Mouse (Mus musculus) kidney, embryonic 15.5 days (tissue): ENCODE measurements at regions not wholly inside any gene's neighbourhood (a gene's known extent, or its start where the extent isn't known, plus 50 kb on each side); places are given as distances from the start of the nearest gene placed in this dataset.

Source experiments
- ATAC-seq: fragments of 200-750 bp; cut with Nextera tagmentation; replicated peaks from 2 replicates; pipeline ENCODE4 v1.8.0; 2017; ENCODE audit warnings: moderate TSS enrichment; ENCODE audit not compliant: low FRiP score
- H3K27ac ChIP-seq: fragments of 300-500 bp; sonication (generic); 2 replicates; pipeline ENCODE4 v1.5.1; 2015; ENCODE audit warnings: mild to moderate bottlenecking, inconsistent platforms
- H3K27me3 ChIP-seq: fragments of 300-500 bp; sonication (generic); 2 replicates; pipeline ENCODE4 v1.6.1; 2015; ENCODE audit warnings: inconsistent platforms
- H3K36me3 ChIP-seq: fragments of 300-500 bp; sonication (generic); 2 replicates; pipeline ENCODE4 v1.6.1; 2015; ENCODE audit warnings: inconsistent platforms
- H3K4me1 ChIP-seq: fragments of 300-500 bp; sonication (generic); 2 replicates; pipeline ENCODE4 v1.6.1; 2015; ENCODE audit warnings: inconsistent platforms
- H3K4me2 ChIP-seq: fragments of 300-500 bp; sonication (generic); 2 replicates; pipeline ENCODE4 v1.6.1; 2015; ENCODE audit warnings: moderate library complexity, mild to moderate bottlenecking, inconsistent platforms
- H3K4me3 ChIP-seq: fragments of 300-500 bp; sonication (generic); replicated peaks from 2 replicates; pipeline ENCODE4 v1.5.1; 2015; ENCODE audit warnings: mild to moderate bottlenecking, inconsistent platforms
- H3K9ac ChIP-seq: fragments of 300-500 bp; sonication (generic); 2 replicates; pipeline ENCODE4 v1.6.1; 2015; ENCODE audit warnings: mild to moderate bottlenecking, inconsistent platforms
- H3K9me3 ChIP-seq: fragments of 300-500 bp; sonication (generic); replicated peaks from 2 replicates; pipeline ENCODE4 v1.6.1; 2016; ENCODE audit warnings: inconsistent platforms
- WGBS: fragments of 180-500 bp; shearing (Covaris S2); methylation state at CpG from one replicate; pipeline ENCODE4 v1.1.7; 2015; ENCODE audit warnings: mixed read lengths; 5-methylcytosine and 5-hydroxymethylcytosine counted together

DNA sequence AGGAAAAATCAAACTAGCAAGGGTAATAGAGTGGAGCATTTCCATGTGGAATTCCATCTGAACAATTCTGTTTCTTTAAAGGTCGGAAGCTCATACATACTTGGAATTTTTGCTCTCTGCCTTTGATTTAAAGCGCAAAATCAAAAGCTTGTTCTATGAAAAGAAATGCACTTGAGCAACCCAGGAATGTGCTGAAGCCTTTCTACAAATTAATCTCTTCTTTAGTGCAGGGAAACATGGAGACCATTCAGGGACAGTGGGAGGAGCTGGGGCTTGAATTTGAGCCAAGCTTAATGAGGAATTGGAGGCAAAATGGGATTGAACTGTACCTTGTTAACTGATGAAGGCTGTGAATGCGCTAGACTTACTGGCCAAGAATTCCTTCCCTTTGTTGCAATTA is 933.1 kb upstream of the Lcorl start:
- 50% methylated on average over 3 of the region's 3 CpGs for WGBS
- Histone ChIP-seq H3K4me1 (no peaks in the 10 kb centered on the region), H3K27ac (peak overlapping the region; percentile 78), H3K4me3 (no peak overlapping the region), H3K36me3 (no peaks in the 10 kb centered on the region), H3K9me3 (no peaks in the 10 kb centered on the region), H3K4me2 (no peak overlapping the region), H3K9ac (no peak overlapping the region), H3K27me3 (no peaks in the 10 kb centered on the region)
- peak; percentile 75 for ATAC-seq

DNA sequence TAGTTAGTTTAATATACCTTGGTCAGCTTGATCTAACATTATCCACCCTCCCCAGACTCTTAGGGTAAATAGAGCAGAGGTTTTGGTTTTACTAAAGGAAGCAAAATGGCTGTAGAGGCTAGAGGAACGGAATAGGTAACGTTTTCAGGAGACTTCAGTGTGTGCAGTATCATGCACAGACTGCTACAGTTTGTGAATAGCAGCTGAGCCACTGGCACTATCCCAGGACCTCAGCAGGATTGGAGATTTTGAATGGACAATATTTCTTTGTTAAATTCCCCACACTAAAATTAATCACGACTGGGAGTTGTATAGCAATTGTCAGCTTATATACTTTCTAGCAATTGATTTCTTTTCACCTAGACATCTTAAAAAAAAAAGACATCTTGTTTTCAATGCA is 929.7 kb upstream of the Lcorl start:
- Histone ChIP-seq H3K27ac (no peak overlapping the region), H3K36me3 (no peaks in the 10 kb centered on the region), H3K4me3 (no peak overlapping the region), H3K9me3 (no peaks in the 10 kb centered on the region), H3K4me2 (no peak overlapping the region), H3K4me1 (no peaks in the 10 kb centered on the region), H3K9ac (no peak overlapping the region), H3K27me3 (no peaks in the 10 kb centered on the region)
- 75% methylated on average over 3 of the region's 3 CpGs for WGBS
- ATAC-seq = no peak

DNA sequence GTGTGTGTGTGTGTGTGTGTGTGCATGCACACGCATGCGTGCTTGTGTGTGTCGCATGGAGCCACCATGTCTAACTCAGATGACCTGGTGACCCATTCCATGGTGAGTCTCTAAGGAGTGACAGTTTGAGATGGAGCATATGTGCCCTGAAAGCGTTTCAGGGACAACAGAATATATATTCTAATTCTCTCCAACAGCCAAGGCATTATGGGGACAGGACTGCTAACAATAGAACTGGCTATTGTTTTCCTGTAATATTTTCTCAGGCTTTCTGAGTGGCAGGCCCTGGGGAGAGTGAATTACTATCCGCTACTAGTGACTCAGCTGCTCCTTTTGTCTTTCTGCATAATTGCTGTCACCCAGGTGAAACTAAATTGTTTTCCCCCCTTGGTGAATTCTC is 898.7 kb upstream of the Lcorl start:
- H3K27me3 ChIP-seq = no peaks in the 10 kb centered on the region
- WGBS = 59% methylated on average over 5 of the region's 5 CpGs

DNA sequence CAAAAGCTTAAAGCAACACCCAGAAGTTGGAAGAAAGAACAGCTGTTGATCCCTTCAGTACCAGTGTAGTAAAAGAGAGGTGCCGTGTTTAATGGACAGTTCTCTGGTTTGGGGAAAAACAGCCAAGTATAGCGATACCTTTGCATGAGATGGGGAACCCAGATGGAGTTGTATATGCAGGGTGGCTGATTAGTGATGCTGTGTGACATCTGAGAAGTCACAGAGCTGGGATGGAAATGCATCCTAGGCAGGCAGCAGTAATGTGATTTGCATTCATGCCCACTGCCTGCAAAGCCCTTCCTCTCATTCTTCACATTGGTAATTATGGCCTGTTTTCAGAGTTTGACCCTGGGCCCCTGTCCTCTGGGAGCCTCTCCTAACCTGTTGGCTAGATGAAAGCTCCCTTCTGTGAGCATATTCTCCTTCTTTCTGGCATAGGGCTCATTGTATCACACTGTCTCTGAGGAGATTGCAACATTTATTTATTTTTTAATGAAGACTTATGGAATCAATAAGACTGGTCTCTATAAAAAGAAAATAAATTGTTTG is 882.7 kb upstream of the Lcorl start:
- WGBS = 67% methylated on average over 2 of the region's 2 CpGs
- no peak for ATAC-seq

More for the DNA sequence above, 898.7 kb upstream of the Lcorl start:
- H3K36me3 ChIP-seq = no peaks in the 10 kb centered on the region
- H3K4me3 ChIP-seq = no peak overlapping the region
- H3K9ac ChIP-seq = no peak overlapping the region
- H3K4me1 ChIP-seq = peaks cover 4% of the 10 kb centered on the region; the same call in 1 of the 2 replicates
- no peak for ATAC-seq
- no peaks in the 10 kb centered on the region for H3K9me3 ChIP-seq
- no peak overlapping the region for H3K4me2 ChIP-seq
- H3K27ac ChIP-seq = no peak overlapping the region

DNA sequence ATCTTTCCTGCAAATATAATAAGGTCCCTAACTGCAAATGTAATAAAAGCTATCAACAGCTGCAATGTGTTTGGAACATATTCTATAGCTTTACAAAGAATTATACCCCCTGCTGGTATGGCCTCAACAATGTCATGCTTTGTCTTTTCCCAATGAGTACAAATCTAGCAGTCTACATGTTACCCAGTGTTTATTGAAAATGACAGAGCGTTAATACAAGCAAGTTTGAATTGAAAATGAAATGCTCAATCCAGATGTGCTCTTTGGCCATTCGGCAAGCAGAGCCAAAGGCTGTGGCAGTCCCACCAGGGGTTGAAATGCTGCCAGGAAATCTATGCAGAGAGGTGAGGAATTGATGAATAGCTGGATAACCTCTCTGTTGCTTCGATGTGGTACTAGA is 875.1 kb upstream of the Lcorl start:
- ATAC-seq = no peak
- Histone ChIP-seq H3K4me2 (no peak overlapping the region), H3K9ac (no peak overlapping the region), H3K4me3 (no peak overlapping the region), H3K9me3 (no peaks in the 10 kb centered on the region), H3K36me3 (no peaks in the 10 kb centered on the region), H3K4me1 (no peaks in the 10 kb centered on the region), H3K27me3 (no peaks in the 10 kb centered on the region), H3K27ac (no peak overlapping the region)
- 87% methylated on average over 3 of the region's 3 CpGs for WGBS

More for the DNA sequence above, 882.7 kb upstream of the Lcorl start:
- no peaks in the 10 kb centered on the region for H3K36me3 ChIP-seq
- H3K4me3 ChIP-seq = no peak overlapping the region
- no peaks in the 10 kb centered on the region for H3K4me1 ChIP-seq
- no peak overlapping the region for H3K27ac ChIP-seq
- H3K27me3 ChIP-seq = no peaks in the 10 kb centered on the region
- no peak overlapping the region for H3K9ac ChIP-seq
- no peak overlapping the region for H3K4me2 ChIP-seq
- no peaks in the 10 kb centered on the region for H3K9me3 ChIP-seq

DNA sequence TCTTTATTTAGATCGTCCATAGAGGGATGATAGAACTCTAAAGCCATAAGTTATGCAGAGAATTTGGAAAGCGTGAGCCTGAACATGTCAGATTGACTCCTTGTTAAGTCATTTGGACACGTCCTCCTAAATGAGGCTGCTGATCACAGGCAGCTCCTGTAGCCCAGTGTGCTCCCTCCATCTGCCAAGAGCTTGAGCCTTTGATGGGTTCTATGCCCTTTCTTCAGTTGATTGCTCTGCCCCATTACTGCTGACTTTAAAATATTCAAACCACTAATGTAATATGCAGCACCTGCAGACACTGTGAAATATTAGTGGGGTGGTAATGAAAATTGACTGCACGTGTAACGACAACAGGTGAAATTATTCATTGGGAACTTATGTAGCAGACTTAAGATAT is 874.6 kb upstream of the Lcorl start:
- Histone ChIP-seq H3K4me1 (no peaks in the 10 kb centered on the region), H3K27ac (no peak overlapping the region), H3K4me2 (no peak overlapping the region), H3K9ac (no peak overlapping the region), H3K4me3 (no peak overlapping the region), H3K9me3 (no peaks in the 10 kb centered on the region), H3K27me3 (no peaks in the 10 kb centered on the region), H3K36me3 (no peaks in the 10 kb centered on the region)
- 76% methylated on average over 5 of the region's 5 CpGs for WGBS
- no peak for ATAC-seq

DNA sequence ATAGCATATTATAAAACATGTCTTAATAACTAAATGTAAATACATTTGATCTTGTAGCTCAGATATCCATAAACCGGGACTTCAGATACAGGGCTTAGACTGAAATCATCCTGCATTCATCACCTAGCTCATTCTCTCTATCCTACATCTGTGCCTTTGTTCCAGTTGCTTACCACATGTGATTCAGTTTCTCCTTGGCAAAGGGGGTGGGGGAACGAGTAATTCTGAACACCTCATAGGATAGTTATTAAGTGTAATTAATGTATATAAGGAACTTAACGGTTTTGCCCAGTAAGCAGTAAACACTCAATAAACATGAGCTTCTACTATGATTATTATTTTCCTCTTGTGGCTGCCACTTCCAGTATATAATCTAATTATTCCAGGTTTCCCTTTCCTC is 873.9 kb upstream of the Lcorl start:
- H3K9ac ChIP-seq = no peak overlapping the region
- H3K4me2 ChIP-seq = no peak overlapping the region
- 84% methylated on average over 3 of the region's 3 CpGs for WGBS
- no peaks in the 10 kb centered on the region for H3K36me3 ChIP-seq
- H3K27me3 ChIP-seq = no peaks in the 10 kb centered on the region
- H3K4me1 ChIP-seq = no peaks in the 10 kb centered on the region
- H3K27ac ChIP-seq = no peak overlapping the region
- ATAC-seq = no peak
- no peak overlapping the region for H3K4me3 ChIP-seq
- H3K9me3 ChIP-seq = no peaks in the 10 kb centered on the region

DNA sequence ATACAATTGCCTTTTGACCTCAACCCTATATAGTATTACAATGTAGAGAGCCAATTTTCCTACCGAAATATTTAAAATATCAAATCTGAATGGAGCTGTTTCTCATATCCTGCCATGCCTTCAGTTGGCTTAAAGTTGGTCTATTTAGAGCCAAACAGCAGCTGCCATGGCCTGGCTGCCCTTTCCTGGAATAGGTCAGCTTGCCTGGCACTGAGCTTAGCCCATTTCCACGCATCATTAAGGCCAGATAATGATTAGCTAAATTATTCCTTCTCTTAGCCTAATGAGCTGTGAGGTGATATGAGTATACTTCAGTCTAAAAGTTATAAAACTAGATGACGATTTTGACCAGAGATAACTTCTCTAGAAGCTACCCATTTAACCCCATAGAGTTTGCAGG is 852.2 kb upstream of the Lcorl start:
- no peak overlapping the region for H3K4me3 ChIP-seq
- peak; percentile 79 for ATAC-seq

DNA sequence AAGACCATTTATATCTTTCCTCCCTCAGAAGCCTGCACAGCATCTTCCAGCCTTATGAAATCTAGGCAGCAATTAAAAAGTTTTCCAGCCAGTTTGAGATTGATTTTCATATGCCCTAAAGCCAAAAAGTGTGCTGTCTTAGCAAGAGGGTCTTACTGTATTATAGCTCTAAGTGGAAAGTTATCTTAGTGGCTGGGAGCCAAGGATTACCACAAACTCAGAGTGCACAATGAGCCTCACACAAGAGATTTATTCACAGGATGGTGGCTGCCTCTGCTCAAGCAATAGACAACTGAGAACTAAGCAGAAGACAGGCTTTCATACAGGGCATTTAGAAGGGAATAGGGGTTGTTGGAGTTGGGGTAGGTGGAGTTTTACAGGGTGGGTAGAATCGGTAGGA is 850.4 kb upstream of the Lcorl start:
- no peaks in the 10 kb centered on the region for H3K36me3 ChIP-seq
- ATAC-seq = no peak
- no peak overlapping the region for H3K4me3 ChIP-seq
- H3K4me2 ChIP-seq = no peak overlapping the region
- H3K27ac ChIP-seq = no peak overlapping the region
- H3K9me3 ChIP-seq = no peaks in the 10 kb centered on the region
- H3K9ac ChIP-seq = no peak overlapping the region
- no peaks in the 10 kb centered on the region for H3K4me1 ChIP-seq
- 83% methylated on average over 1 of the region's 1 CpGs for WGBS
- H3K27me3 ChIP-seq = no peaks in the 10 kb centered on the region

More for the DNA sequence above, 852.2 kb upstream of the Lcorl start:
- H3K27ac ChIP-seq = no peak overlapping the region
- no peaks in the 10 kb centered on the region for H3K9me3 ChIP-seq
- H3K9ac ChIP-seq = no peak overlapping the region
- no peaks in the 10 kb centered on the region for H3K4me1 ChIP-seq
- H3K36me3 ChIP-seq = no peaks in the 10 kb centered on the region
- no peak overlapping the region for H3K4me2 ChIP-seq
- H3K27me3 ChIP-seq = no peaks in the 10 kb centered on the region
- 54% methylated on average over 3 of the region's 3 CpGs for WGBS

DNA sequence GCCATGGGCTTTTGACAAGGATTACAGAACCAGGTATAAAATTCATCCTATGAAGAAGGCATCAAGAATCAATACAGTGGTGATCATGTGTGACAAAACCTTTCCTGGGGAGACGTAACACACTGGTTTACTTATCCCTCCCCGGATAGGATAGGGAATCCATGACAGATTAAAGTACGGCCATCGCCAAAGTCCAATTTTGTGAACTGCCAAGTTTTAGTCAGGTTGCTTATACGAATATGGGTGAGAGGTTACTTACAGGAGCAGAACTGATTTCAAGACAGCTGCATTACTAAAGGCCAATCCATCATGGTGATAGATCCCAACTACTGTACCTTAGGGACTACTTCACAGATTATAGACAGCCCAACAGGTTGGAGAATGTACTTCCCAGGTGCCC is 849.6 kb upstream of the Lcorl start:
- Histone ChIP-seq H3K27me3 (no peaks in the 10 kb centered on the region), H3K4me1 (no peaks in the 10 kb centered on the region), H3K4me2 (no peak overlapping the region), H3K27ac (no peak overlapping the region), H3K9me3 (no peaks in the 10 kb centered on the region), H3K9ac (no peak overlapping the region), H3K4me3 (no peak overlapping the region), H3K36me3 (no peaks in the 10 kb centered on the region)
- no peak for ATAC-seq
- 94% methylated on average over 5 of the region's 5 CpGs for WGBS

DNA sequence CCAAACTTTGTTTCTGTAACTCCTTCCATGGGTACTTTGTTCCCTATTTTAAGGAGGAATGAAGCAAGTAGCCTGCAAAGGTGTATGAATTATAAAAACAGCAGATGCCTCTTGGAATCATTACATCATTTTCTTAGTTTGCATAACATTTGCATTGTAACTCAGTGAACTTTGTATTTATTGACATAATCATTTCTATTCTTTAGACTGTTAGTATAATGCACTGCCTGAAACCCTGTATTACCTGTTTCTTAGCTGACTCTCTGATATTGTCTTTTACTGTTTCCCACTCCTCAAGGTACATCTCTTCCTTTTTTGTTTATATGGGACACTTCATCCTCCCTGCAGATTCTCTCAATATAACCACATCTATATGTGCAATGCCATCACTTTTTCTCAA is 820.6 kb upstream of the Lcorl start:
- no peak for ATAC-seq
- H3K27me3 ChIP-seq = no peaks in the 10 kb centered on the region
- no peak overlapping the region for H3K4me2 ChIP-seq
- H3K27ac ChIP-seq = no peak overlapping the region
- H3K9me3 ChIP-seq = no peaks in the 10 kb centered on the region
- H3K36me3 ChIP-seq = no peaks in the 10 kb centered on the region
- no peak overlapping the region for H3K9ac ChIP-seq
- H3K4me3 ChIP-seq = no peak overlapping the region
- H3K4me1 ChIP-seq = no peaks in the 10 kb centered on the region

DNA sequence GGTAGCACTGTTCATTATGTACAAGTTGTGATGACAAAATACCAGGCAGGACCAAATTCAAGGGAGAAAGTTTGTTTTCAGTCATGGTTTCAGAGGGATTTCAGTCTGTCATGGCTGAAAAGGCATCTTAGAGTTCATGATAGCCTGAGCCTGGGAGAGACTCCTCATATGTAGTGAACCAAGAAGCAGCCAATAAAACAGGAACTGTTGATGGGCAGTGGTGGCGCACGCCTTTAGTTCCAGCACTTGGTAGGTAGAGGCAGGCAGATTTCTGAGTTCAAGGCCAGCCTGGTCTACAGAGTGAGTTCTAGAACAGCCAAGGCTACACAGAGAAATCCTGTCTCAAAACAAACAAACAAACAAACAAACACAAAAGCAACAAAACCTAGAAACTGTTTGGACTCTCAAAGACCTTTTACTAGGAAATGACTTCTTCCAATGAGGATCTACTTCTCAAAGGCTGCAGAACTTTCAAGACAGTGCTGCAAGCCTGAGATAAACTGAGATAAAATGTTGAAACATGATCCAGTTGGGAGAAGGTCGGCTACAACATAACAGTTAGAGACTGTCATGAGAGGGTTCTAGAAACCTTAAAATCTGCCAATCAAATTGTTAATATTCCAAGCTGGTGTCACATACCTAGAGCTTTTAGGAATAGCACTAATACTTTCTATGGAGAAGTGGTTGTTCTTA is 817.5 kb upstream of the Lcorl start:
- ATAC-seq = no peak
- no peak overlapping the region for H3K4me3 ChIP-seq
- H3K27ac ChIP-seq = no peak overlapping the region
- no peak overlapping the region for H3K4me2 ChIP-seq
- no peaks in the 10 kb centered on the region for H3K36me3 ChIP-seq
- 85% methylated on average over 3 of the region's 3 CpGs for WGBS
- no peak overlapping the region for H3K9ac ChIP-seq
- no peaks in the 10 kb centered on the region for H3K4me1 ChIP-seq
- H3K9me3 ChIP-seq = no peaks in the 10 kb centered on the region
- H3K27me3 ChIP-seq = no peaks in the 10 kb centered on the region

DNA sequence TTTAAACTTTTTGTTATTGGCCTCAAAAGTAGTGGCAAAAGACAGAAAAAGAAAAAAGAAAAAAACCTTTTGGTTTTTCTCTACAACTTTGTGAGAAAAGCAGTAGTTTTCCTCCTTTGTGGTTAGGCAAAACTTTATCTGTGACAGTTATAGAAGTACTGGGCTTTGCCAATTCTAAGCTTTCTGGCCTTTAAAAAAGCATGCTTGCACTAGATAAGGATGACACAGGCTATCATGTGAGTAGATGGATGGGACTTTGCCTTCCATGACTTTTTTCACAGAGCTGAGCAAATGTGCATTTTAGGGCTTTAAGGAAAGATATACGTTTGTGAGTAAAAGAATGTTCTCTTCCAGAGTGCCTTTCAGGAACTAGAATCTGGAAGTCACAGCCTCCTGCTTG is 816.0 kb upstream of the Lcorl start:
- no peak overlapping the region for H3K4me3 ChIP-seq
- ATAC-seq = no peak

More for the DNA sequence above, 816.0 kb upstream of the Lcorl start:
- Histone ChIP-seq H3K9me3 (no peaks in the 10 kb centered on the region), H3K36me3 (no peaks in the 10 kb centered on the region), H3K27ac (no peak overlapping the region), H3K9ac (no peak overlapping the region), H3K4me2 (no peak overlapping the region), H3K4me1 (no peaks in the 10 kb centered on the region), H3K27me3 (no peaks in the 10 kb centered on the region)
- WGBS = 59% methylated on average over 1 of the region's 1 CpGs
